Comparison of ENCODE assay signal across 22 mouse cellular contexts in genomic region chr2:150000564-150000963, GRCm38 (mm10).
A peak's percentile ranks its signal among the peaks of the same experiment; 100 is the strongest.
DNase-seq lines count a peak whose midpoint lies in the region; ATAC-seq and TF ChIP-seq lines count a peak whose summit lies in the region.
"Had no signal": no experiment of that assay in that cellular context is flagged by ENCODE, and none has a peak within 500 bp of the region (broad histone marks: within the 10 kb centered on the region; RNA-seq: fewer than 3 reads in every experiment).

No protein-coding gene starts in this region.

- H3K27ac ChIP-seq in forebrain, embryonic 14.5 days (ENCODE audit: low read depth, low read length) = no peak overlapping the region
- H3K27ac ChIP-seq in forebrain, postnatal 0 days (ENCODE audit: low read depth, low read length) = no peak overlapping the region
- no peak overlapping the region for H3K27ac ChIP-seq in hindbrain, embryonic 14.5 days
- H3K27ac ChIP-seq in hindbrain, embryonic 11.5 days (ENCODE audit: low read depth, low read length) = no peak overlapping the region
- no peak overlapping the region for H3K27ac ChIP-seq in kidney, adult 2 months (ENCODE audit: insufficient read depth, low read depth, low read length)
- no peak overlapping the region for H3K27ac ChIP-seq in neural tube, embryonic 14.5 days (ENCODE audit: low read depth, low read length)
- no peak overlapping the region for H3K27ac ChIP-seq in neural tube, embryonic 15.5 days (replicated peaks)
- H3K27ac ChIP-seq: forebrain, embryonic 10.5 days; forebrain, embryonic 15.5 days; gastrocnemius, adult 2 months had no signal

- no peaks in the 10 kb centered on the region for H3K36me3 ChIP-seq in forebrain, embryonic 14.5 days (ENCODE audit: control insufficient read depth, insufficient read depth, low read length)
- no peaks in the 10 kb centered on the region for H3K36me3 ChIP-seq in forebrain, postnatal 0 days (ENCODE audit: insufficient read depth)
- no peaks in the 10 kb centered on the region for H3K36me3 ChIP-seq in hindbrain, embryonic 14.5 days (replicated peaks; ENCODE audit: control insufficient read depth, insufficient read depth)
- H3K36me3 ChIP-seq in hindbrain, embryonic 11.5 days (ENCODE audit: control insufficient read depth, insufficient read depth, low read length) = no peaks in the 10 kb centered on the region
- no peaks in the 10 kb centered on the region for H3K36me3 ChIP-seq in kidney, adult 2 months (ENCODE audit: control insufficient read depth, insufficient read depth, low read length)
- no peaks in the 10 kb centered on the region for H3K36me3 ChIP-seq in neural tube, embryonic 14.5 days (ENCODE audit: control insufficient read depth, insufficient read depth, low read length)
- no peaks in the 10 kb centered on the region for H3K36me3 ChIP-seq in neural tube, embryonic 15.5 days
- H3K36me3 ChIP-seq: forebrain, embryonic 10.5 days; forebrain, embryonic 15.5 days had no signal

- no peaks in the 10 kb centered on the region for H3K9me3 ChIP-seq in forebrain, embryonic 14.5 days (replicated peaks; ENCODE audit: control insufficient read depth, low read length)
- H3K9me3 ChIP-seq in forebrain, postnatal 0 days (ENCODE audit: low read length) = no peaks in the 10 kb centered on the region
- no peaks in the 10 kb centered on the region for H3K9me3 ChIP-seq in hindbrain, embryonic 14.5 days (ENCODE audit: control insufficient read depth, low read length)
- no peaks in the 10 kb centered on the region for H3K9me3 ChIP-seq in hindbrain, embryonic 11.5 days (ENCODE audit: control insufficient read depth, low read length)
- no peaks in the 10 kb centered on the region for H3K9me3 ChIP-seq in neural tube, embryonic 14.5 days (ENCODE audit: control insufficient read depth, low read length)
- no peaks in the 10 kb centered on the region for H3K9me3 ChIP-seq in neural tube, embryonic 15.5 days (replicated peaks)
- H3K9me3 ChIP-seq: forebrain, embryonic 10.5 days; forebrain, embryonic 15.5 days had no signal

- no peaks in the 10 kb centered on the region for H3K27me3 ChIP-seq in forebrain, embryonic 14.5 days (replicated peaks; ENCODE audit: control insufficient read depth, insufficient read depth, low read length)
- no peaks in the 10 kb centered on the region for H3K27me3 ChIP-seq in forebrain, postnatal 0 days (ENCODE audit: insufficient read depth, low read length)
- H3K27me3 ChIP-seq in hindbrain, embryonic 14.5 days (ENCODE audit: control insufficient read depth, insufficient read depth, low read length) = no peaks in the 10 kb centered on the region
- H3K27me3 ChIP-seq in hindbrain, embryonic 11.5 days (ENCODE audit: control insufficient read depth, insufficient read depth, low read length) = no peaks in the 10 kb centered on the region
- H3K27me3 ChIP-seq in kidney, adult 2 months (replicated peaks; ENCODE audit: control insufficient read depth, insufficient read depth, low read length) = no peaks in the 10 kb centered on the region
- H3K27me3 ChIP-seq in neural tube, embryonic 14.5 days (ENCODE audit: control insufficient read depth, insufficient read depth, low read length) = no peaks in the 10 kb centered on the region
- H3K27me3 ChIP-seq in neural tube, embryonic 15.5 days (replicated peaks) = no peaks in the 10 kb centered on the region
- H3K27me3 ChIP-seq: forebrain, embryonic 15.5 days had no signal

- no peak for TF ChIP-seq POLR2A in kidney, adult 2 months (IDR thresholded peaks at IDR 0.05; ENCODE audit: low read depth, low read length)

- ATAC-seq in forebrain, embryonic 14.5 days = no peak; the same call in 1 of the 2 replicates
- ATAC-seq in forebrain, postnatal 0 days = no peak
- ATAC-seq in hindbrain, embryonic 14.5 days (ENCODE audit: low FRiP score) = peak; percentile 66; the same call in 1 of the 2 replicates
- no peak for ATAC-seq in hindbrain, embryonic 11.5 days (ENCODE audit: low FRiP score)
- peak; percentile 67; the same call in 1 of the 2 replicates for ATAC-seq in neural tube, embryonic 14.5 days (ENCODE audit: low read depth)
- no peak for ATAC-seq in neural tube, embryonic 15.5 days (ENCODE audit: low FRiP score)
- ATAC-seq: activated CD4-positive, CD25-positive, alpha-beta regulatory T cell, adult 4 months; forebrain, embryonic 15.5 days; inflammation-experienced regulatory T-cells, adult 6 months; intestine, embryonic 16.5 days had no signal

- TF ChIP-seq CTCF in forebrain, postnatal 0 days (IDR thresholded peaks at IDR 0.05; ENCODE audit: low read depth) = no peak
- TF ChIP-seq CTCF in kidney, adult 2 months (conservative IDR thresholded peaks at IDR 0.05; ENCODE audit: insufficient read depth, insufficient read length, low read depth, low read length) = no peak

- H3K4me3 ChIP-seq in forebrain, embryonic 14.5 days (ENCODE audit: low read depth, low read length) = no peak overlapping the region
- H3K4me3 ChIP-seq in forebrain, postnatal 0 days (ENCODE audit: low read depth, low read length) = no peak overlapping the region
- H3K4me3 ChIP-seq in hindbrain, embryonic 14.5 days (replicated peaks; ENCODE audit: low read length) = no peak overlapping the region
- H3K4me3 ChIP-seq in hindbrain, embryonic 11.5 days (ENCODE audit: low read depth, low read length) = no peak overlapping the region
- no peak overlapping the region for H3K4me3 ChIP-seq in kidney, adult 2 months (ENCODE audit: insufficient read depth, low read depth, low read length)
- H3K4me3 ChIP-seq in neural tube, embryonic 14.5 days (ENCODE audit: low read depth, low read length) = no peak overlapping the region
- H3K4me3 ChIP-seq in neural tube, embryonic 15.5 days (replicated peaks) = no peak overlapping the region
- H3K4me3 ChIP-seq: forebrain, embryonic 10.5 days; forebrain, embryonic 15.5 days; gastrocnemius, adult 2 months had no signal

- no peak overlapping the region for H3K9ac ChIP-seq in forebrain, embryonic 14.5 days (ENCODE audit: low read length)
- H3K9ac ChIP-seq in forebrain, postnatal 0 days = no peak overlapping the region
- H3K9ac ChIP-seq in hindbrain, embryonic 14.5 days = no peak overlapping the region
- no peak overlapping the region for H3K9ac ChIP-seq in hindbrain, embryonic 11.5 days (ENCODE audit: low read depth, low read length)
- no peak overlapping the region for H3K9ac ChIP-seq in neural tube, embryonic 14.5 days (replicated peaks; ENCODE audit: low read depth, low read length)
- H3K9ac ChIP-seq in neural tube, embryonic 15.5 days (replicated peaks) = no peak overlapping the region
- H3K9ac ChIP-seq: forebrain, embryonic 15.5 days had no signal

- WGBS in forebrain, embryonic 14.5 days = 28% methylated on average over 2 of the region's 2 CpGs
- WGBS in forebrain, postnatal 0 days = 30% methylated on average over 2 of the region's 2 CpGs
- 50% methylated on average over 2 of the region's 2 CpGs for WGBS in hindbrain, embryonic 14.5 days
- WGBS in hindbrain, embryonic 11.5 days = 89% methylated on average over 2 of the region's 2 CpGs
- 17% methylated on average over 2 of the region's 2 CpGs for WGBS in kidney, adult 2 months
- WGBS in neural tube, embryonic 14.5 days = 24% methylated on average over 2 of the region's 2 CpGs
- WGBS in neural tube, embryonic 15.5 days = 27% methylated on average over 2 of the region's 2 CpGs

- H3K4me1 ChIP-seq in forebrain, embryonic 14.5 days (ENCODE audit: control insufficient read depth, insufficient read depth, low read length) = 0 out of 2 replicates have a peak, but pooled peaks cover 4% of the 10 kb centered on the region
- H3K4me1 ChIP-seq in forebrain, postnatal 0 days (ENCODE audit: insufficient read depth) = no peaks in the 10 kb centered on the region
- H3K4me1 ChIP-seq in hindbrain, embryonic 14.5 days (replicated peaks; ENCODE audit: control insufficient read depth, insufficient read depth, low read length) = 0 out of 2 replicates have a peak, but pooled peaks cover 4% of the 10 kb centered on the region
- H3K4me1 ChIP-seq in hindbrain, embryonic 11.5 days (replicated peaks; ENCODE audit: control insufficient read depth, insufficient read depth, low read length) = no peaks in the 10 kb centered on the region
- H3K4me1 ChIP-seq in kidney, adult 2 months (ENCODE audit: control insufficient read depth, insufficient read depth, low read length) = peaks cover 5% of the 10 kb centered on the region; the same call in 1 of the 2 replicates
- peaks cover 9% of the 10 kb centered on the region; the same call in 1 of the 2 replicates for H3K4me1 ChIP-seq in neural tube, embryonic 14.5 days (ENCODE audit: control insufficient read depth, insufficient read depth, low read length)
- H3K4me1 ChIP-seq in neural tube, embryonic 15.5 days = peaks cover 28% of the 10 kb centered on the region

- peak; percentile 38 for DNase-seq in forebrain, embryonic 14.5 days (ENCODE audit: low spot score)
- DNase-seq in forebrain, postnatal 0 days = no peak
- DNase-seq in hindbrain, embryonic 14.5 days (ENCODE audit: low spot score) = no peak
- no peak for DNase-seq in hindbrain, embryonic 11.5 days (ENCODE audit: low spot score)
- DNase-seq in kidney, adult 2 months = peak; percentile 44
- DNase-seq in kidney, postnatal 10 days = no peak
- DNase-seq: adrenal gland, adult 8-10 months; adrenal gland, postnatal 25 days; cerebellum, adult 18-20 months; cerebellum, adult 9-10 months; cerebellum, postnatal 14 days; gastrocnemius, adult 2 months; gastrocnemius, postnatal 14 days; heart, adult 11 months had no signal

- H3K4me2 ChIP-seq in forebrain, embryonic 14.5 days (ENCODE audit: low read length) = no peak overlapping the region
- H3K4me2 ChIP-seq in forebrain, postnatal 0 days (ENCODE audit: low read depth) = no peak overlapping the region
- no peak overlapping the region for H3K4me2 ChIP-seq in hindbrain, embryonic 14.5 days (replicated peaks)
- H3K4me2 ChIP-seq in hindbrain, embryonic 11.5 days (replicated peaks; ENCODE audit: low read depth, low read length) = no peak overlapping the region
- H3K4me2 ChIP-seq in neural tube, embryonic 14.5 days (ENCODE audit: low read depth, low read length) = no peak overlapping the region
- H3K4me2 ChIP-seq in neural tube, embryonic 15.5 days = no peak overlapping the region
- H3K4me2 ChIP-seq: forebrain, embryonic 15.5 days; heart, embryonic 11.5 days had no signal

Comparison
In these comparisons a context has a peak if more than half of its experiments do, and no peak if none do; other contexts are left out.
1. ATAC-seq: peak in hindbrain, embryonic 14.5 days (single experiment) and neural tube, embryonic 14.5 days (single experiment); none in forebrain, embryonic 14.5 days (single experiment), forebrain, postnatal 0 days (single experiment), hindbrain, embryonic 11.5 days (single experiment) and neural tube, embryonic 15.5 days (single experiment).
2. DNase-seq: peak in forebrain, embryonic 14.5 days (single experiment) and kidney, adult 2 months (single experiment); none in forebrain, postnatal 0 days (single experiment), hindbrain, embryonic 14.5 days (single experiment), hindbrain, embryonic 11.5 days (single experiment) and kidney, postnatal 10 days (single experiment).